Mouse (Mus musculus) embryo, embryonic 9.5 days (tissue): Measurements from ENCODE around the gene Odf3.

Source experiments
- DNase-seq: peaks from one replicate; pipeline ENCODE4 v3.0.0-alpha.2; 2017; ENCODE audit errors: extremely low spot score

Odf3 gene

GRCm38 (mm10) chr7:140847755-140848580, at the start of gene Odf3:
Gene Odf3, plus strand, starts transcription at chr7:140847805.
- DNase-seq = no peak

GRCm38 (mm10) chr7:140798212-140798611, 49.4 kb upstream of the Odf3 start:
- no peak for DNase-seq

- DNase-seq = no peak
These were observed 45.0 kb upstream of the Odf3 start for GRCm38 (mm10) chr7:140802629-140803028.

DNA sequence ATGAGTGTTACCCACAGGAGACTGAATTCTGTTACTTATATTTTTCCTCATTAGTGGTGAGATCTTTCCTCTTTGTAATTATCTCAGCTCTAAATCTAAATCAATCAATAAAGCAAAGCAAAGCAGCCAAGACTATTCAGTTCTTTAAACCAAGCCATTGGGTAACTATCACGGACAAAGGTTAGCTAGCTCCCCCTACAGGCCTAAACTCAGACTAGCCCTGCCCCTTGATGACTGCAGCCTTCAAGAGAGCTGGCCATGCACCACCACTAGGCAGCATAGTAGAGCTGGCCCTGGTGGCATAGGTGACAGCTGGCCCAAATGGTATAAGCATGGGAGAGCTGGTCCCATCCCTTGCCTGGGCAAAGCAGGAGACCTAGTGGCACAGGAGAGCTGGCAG, 41.9 kb upstream of the Odf3 start:
- DNase-seq = peak; percentile 16

DNA sequence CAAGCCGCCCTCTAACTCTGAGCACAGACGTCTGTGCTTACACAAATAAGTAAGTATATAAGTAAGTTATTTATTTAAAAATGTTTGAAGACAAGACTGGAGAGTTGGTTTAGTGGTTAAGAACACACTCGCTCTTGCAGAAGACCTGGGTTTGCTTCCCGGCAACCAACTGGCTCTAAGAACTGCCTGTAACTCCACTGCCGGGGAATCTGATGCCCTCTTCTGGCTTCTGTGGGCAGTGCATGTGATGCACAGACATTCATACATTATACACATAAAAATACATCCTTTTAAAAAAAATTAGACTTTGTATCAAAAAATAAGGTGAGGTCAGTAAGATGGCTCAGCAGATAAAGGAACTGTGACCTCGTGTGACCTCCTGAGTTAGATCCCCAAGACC, 37.1 kb upstream of the Odf3 start:
- DNase-seq = no peak

GRCm38 (mm10) chr7:140811714-140812113, 35.9 kb upstream of the Odf3 start:
- DNase-seq = no peak

- DNase-seq = no peak
These were observed 34.8 kb upstream of the Odf3 start for GRCm38 (mm10) chr7:140812850-140813249.

GRCm38 (mm10) chr7:140820173-140820572, 27.4 kb upstream of the Odf3 start:
- DNase-seq = no peak

DNA sequence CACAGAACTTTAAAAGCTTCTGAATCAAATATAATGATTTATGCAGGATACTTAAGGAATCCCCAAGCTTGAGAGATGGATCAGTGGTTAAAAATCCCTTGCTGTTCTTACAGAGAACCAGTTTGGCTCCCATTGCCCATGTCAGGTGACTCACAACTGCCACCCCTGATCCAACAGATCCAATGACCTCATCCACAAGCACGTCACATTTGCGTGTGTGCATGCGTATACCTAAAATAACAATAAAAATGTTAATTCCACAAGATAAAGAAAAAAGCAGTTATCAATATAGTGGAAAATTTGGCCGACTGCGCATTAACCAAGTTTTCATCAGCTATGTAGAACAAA, 26.3 kb upstream of the Odf3 start:
- no peak for DNase-seq

DNA sequence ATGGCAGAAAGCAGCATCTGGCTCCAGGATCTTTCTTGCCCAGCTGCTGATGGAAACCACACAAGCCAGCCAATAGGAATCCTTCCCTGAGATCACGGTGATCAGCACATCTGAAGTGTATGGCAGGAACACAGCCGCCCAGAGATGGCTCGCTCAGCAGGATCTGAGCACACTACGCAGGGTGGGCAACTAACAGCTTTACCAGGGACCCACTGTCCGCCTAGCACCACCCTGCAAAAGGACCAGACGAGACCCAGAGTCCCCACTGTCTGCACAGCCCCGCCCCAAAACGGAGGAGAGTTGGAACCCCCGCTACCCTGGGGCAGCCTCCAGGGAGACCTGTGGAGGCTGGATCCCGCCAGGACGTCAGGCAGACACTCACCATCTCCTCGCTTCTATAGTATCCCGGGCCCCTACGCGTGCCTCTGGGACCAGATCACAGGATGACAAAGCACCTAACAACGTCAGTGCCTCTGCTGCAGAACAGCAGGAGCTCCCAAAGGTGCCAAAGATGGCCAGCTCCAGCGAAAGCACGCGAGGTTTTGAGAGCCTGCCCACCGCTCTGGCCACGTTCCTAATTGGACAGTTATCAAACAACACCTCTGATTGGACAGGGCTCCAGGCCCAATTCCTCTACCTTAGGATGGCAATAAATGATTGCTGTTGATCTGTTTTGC, 25.8 kb upstream of the Odf3 start, which contains the start of gene Zfp941:
Gene Zfp941 (minus strand): TSS at position 526 of the 677 bp plus-strand sequence.
- DNase-seq = peak; percentile 63

- DNase-seq = no peak
These were observed 24.9 kb upstream of the Odf3 start for GRCm38 (mm10) chr7:140822731-140823130.

DNA sequence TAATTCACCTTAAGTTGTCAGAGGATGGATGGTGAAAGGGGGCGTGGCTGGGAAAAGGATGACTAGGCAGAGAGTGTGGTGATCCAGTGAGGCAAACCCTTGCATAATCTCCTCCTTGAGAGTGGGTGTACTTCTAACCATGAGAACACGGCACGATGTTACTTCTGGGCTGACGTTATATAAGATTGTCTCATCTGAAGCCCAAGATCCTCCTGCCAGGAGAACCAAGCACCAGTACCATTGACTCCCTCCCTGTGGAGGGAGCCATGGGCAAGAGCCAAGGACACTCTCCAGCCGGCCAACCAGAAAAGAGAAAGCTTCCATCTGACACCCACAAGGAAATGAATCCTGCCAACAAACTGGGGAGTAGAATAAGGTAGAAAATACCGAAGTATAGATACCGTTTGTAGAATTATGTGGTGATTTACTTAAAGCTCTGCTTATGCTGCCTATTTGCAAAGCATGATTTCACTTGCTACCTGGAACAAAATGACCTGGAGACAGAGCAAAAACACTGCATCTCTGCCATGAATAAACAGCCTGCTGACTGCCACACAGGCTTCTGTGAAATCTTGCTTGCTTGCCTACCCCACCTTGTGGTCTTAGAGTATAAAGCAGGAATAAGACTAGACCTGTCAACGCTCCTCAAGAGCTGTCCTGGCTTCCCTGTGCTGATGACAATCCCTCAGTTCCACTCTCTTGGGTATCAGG, 19.3 kb upstream of the Odf3 start:
- peak; percentile 23 for DNase-seq

DNA sequence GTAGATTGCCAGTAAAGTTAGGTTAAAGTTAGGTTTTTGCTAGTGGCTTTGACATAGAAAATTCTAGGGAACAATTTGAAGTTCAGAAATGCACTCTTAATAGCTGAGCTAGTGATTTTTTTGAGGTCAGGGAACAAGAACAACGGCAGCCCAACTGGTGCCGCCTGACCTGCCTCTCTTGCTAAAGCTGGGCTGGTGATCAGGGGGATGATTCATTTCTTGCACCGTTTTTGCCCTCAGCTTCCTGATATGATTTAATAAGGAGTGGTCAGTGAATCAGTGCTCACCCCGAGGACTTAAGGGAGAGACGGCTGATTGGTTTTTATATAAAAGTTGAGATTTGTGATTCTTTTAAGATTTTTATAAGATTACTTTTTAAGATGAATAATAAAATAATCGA, 16.2 kb upstream of the Odf3 start:
- DNase-seq = no peak

DNA sequence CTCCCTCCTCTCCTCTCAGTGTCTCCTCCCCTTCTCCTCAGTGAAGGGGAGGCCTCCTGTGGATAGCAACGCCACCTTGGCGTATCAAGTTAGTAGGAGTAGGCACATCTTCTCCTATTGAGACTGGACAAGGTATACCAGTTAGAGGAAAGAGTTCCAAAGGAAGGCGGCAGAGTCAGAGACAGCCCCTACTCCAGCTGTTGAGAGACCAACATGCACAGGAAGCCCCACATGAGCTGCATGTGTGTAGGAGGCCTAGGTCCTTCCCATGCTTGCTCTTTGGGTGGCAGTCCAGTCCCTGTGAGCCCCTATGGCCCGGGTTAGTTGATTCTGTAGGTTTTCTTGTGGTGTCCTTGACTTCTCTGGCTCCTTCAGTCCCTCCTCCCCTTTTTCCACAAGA, 14.3 kb upstream of the Odf3 start:
- DNase-seq = no peak

DNA sequence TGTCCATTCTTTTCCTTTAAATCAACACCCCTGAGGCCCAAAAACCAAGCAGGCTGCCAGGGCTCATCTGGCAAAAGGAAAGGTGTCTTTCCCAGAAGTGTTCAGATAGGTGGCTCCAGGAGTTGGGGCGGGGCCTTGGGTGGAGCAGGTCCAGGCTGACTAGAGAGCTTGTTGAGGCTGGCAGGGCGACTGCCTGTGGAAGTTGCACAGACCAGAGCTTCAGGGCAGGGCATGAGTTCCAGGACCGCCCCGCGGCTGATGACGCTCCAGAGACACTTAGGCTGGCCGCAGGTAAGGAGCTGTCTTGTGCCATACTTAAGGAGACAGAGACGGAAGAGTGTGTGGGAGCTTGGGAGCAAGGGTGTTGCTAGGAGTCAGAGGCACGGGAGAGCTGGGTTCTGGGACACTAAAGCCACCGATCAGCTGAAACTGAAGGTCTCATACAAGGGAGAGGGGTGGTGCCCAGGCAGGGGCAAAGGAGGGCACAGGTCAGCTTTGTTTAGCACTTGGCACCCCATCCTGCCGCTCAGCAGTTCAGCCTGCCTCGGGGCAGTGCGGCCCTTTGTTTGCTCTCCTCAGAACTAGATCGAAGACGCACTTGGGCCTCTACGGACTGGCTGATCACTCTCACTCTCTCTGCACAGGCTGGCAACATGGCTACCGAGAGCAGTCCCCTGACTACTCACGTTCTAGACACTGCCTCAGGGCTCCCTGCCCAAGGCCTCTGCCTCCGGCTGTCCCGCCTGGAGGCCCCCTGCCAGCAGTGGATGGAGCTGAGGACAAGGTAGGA, 12.4 kb upstream of the Odf3 start, which contains the start of gene Urah:
Gene Urah (plus strand): TSS at position 51 of the 790 bp plus-strand sequence.
- DNase-seq = no peak

DNA sequence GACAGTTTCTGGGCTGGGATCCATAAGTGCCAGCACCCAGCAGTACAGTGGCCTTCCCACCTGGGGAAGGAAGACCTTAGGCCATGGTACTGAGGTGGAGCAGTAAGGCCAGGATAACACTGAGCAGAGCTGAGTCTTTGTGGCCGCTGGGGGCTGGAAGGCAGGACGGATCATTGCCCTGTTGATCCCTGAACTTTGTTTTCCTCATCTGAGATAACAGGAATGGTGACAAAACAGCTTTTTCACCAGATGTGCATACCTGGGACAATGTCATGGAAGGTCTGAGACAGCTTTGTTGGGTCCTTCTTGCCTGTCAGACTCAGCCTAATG, 11.9 kb upstream of the Odf3 start:
- DNase-seq = no peak

DNA sequence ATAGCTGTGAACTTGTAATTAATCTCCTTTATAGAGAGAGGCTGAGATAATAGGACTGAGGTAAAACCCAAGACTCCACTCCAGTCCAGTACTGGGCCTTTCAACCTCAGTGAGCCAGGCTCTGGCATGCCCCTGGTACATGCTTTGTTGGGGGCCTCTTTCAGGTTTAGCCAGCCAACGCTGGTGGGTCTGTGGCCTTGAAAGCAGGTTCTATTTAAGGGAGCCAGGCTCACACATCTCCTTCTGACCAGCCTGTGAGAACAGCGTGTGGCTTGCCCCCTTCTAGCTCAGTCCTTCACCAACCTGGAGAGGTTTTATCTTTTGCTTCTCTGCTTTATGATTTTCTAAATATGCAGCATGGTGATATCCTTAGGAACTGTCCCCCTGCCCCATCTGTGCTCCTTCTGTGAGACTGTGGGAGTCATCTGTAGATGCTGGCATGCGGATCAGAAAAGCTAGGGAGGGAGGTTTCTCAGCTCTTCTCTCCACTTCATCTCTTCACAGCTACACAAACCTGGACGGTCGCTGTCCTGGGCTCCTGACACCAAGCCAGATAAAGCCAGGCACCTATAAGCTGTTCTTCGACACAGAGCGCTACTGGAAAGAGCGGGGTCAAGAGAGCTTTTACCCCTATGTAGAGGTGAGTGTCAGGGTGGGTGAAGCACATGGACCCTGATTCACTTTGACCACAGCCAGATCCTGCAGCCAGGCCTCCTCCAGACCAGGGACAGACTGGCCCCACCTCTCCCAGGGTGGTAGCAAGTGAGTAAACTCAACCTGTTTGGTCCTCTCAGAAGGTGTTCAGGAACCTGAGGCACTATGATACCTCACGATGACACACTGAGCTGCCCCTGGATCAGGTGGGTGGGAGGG, 11.1 kb upstream of the Odf3 start:
- DNase-seq = no peak

DNA sequence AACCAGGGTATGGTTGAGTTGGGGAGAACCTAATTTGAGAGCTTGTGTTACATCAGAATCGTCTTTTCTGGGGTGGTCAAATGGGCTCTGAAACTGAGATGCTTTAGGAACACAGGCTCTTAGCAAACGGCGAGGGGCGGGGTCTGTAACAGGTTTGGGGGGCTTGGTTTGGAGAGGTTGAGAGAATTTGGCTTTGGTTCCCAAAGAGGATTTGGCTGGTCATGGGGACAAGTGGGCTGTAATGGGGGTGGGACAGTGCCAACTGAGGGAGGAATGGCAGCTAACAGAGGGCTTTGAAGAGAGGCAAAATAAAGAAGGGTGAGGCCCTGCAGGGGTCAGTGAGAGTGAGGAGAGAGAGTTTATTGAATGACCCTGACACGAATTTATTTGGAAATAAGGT, 8.0 kb upstream of the Odf3 start:
- DNase-seq = no peak

GRCm38 (mm10) chr7:140840750-140841735, 6.6 kb upstream of the Odf3 start:
- DNase-seq = no peak

GRCm38 (mm10) chr7:140843806-140844205, 3.8 kb upstream of the Odf3 start:
- no peak for DNase-seq
